Mouse (Mus musculus) intestine, embryonic 14.5 days (tissue): ENCODE measurements at regions not wholly inside any gene's neighbourhood (a gene's known extent, or its start where the extent isn't known, plus 50 kb on each side); places are given as distances from the start of the nearest gene placed in this dataset.
"Not testable (repeated sequence)": the region's sequence is repeated elsewhere in the genome, so short reads cannot be mapped to it uniquely, and the experiment has no call there.

Source experiments
- ATAC-seq: fragments of 200-750 bp; cut with Nextera tagmentation; replicated peaks from 2 replicates; pipeline ENCODE4 v1.8.0; 2017; ENCODE audit warnings: low read depth, moderate number of reproducible peaks, moderate TSS enrichment, moderate library complexity; ENCODE audit not compliant: low FRiP score, low TSS enrichment
- DNase-seq: peaks from one replicate; pipeline ENCODE4 v3.0.0-alpha.2; 2018; ENCODE audit warnings: low spot score
- H3K27ac ChIP-seq: fragments of 300-500 bp; sonication (generic); 2 replicates; pipeline ENCODE4 v1.5.1; 2014; ENCODE audit warnings: low read depth, mild to moderate bottlenecking, control low read depth
- H3K27me3 ChIP-seq: fragments of 300-500 bp; sonication (generic); replicated peaks from 2 replicates; pipeline ENCODE4 v1.6.1; 2014; ENCODE audit warnings: low read length, control low read depth; ENCODE audit not compliant: control insufficient read depth, insufficient read depth
- H3K36me3 ChIP-seq: fragments of 300-500 bp; sonication (generic); 2 replicates; pipeline ENCODE4 v1.6.1; 2014; ENCODE audit warnings: low read length, control low read depth; ENCODE audit not compliant: control insufficient read depth, insufficient read depth
- H3K4me1 ChIP-seq: fragments of 300-500 bp; sonication (generic); replicated peaks from 2 replicates; pipeline ENCODE4 v1.6.1; 2014; ENCODE audit warnings: low read length, control low read depth, mixed read lengths; ENCODE audit not compliant: control insufficient read depth, insufficient read depth
- H3K4me2 ChIP-seq: fragments of 300-500 bp; sonication (generic); 2 replicates; pipeline ENCODE4 v1.6.1; 2014; ENCODE audit warnings: low read length
- H3K4me3 ChIP-seq: fragments of 300-500 bp; sonication (generic); 2 replicates; pipeline ENCODE4 v1.5.1; 2014; ENCODE audit warnings: low read depth, low read length, control low read depth, mixed read lengths
- H3K9ac ChIP-seq: fragments of 300-500 bp; sonication (generic); 2 replicates; pipeline ENCODE4 v1.6.1; 2014; ENCODE audit warnings: mild to moderate bottlenecking, low read length
- H3K9me3 ChIP-seq: fragments of 300-500 bp; sonication (generic); 2 replicates; pipeline ENCODE4 v1.6.1; 2016; ENCODE audit warnings: low read length, control low read depth; ENCODE audit not compliant: control insufficient read depth
- WGBS: fragments of 180-500 bp; shearing (Covaris S2); extraction: QIAGEN DNeasy Blood & Tissue Kit; methylation state at CpG from one replicate; pipeline ENCODE4 v1.1.7; 2014; 5-methylcytosine and 5-hydroxymethylcytosine counted together

- not testable (repeated sequence) for H3K9ac ChIP-seq, H3K27me3 ChIP-seq, H3K4me1 ChIP-seq, H3K4me3 ChIP-seq, DNase-seq, H3K4me2 ChIP-seq, ATAC-seq, H3K9me3 ChIP-seq, H3K36me3 ChIP-seq, H3K27ac ChIP-seq
- 67% methylated on average over 7 of the region's 7 CpGs for WGBS
Measured at GRCm38 (mm10) chr8:78081395-78081794, 131.7 kb upstream of the Ttc29 start.

GRCm38 (mm10) chr8:78083012-78083411, 130.1 kb upstream of the Ttc29 start:
- WGBS = 77% methylated on average over 2 of the region's 2 CpGs
- Histone ChIP-seq H3K4me3 (no peak overlapping the region), H3K27me3 (no peaks in the 10 kb centered on the region), H3K9me3 (no peaks in the 10 kb centered on the region), H3K36me3 (no peaks in the 10 kb centered on the region), H3K4me1 (no peaks in the 10 kb centered on the region), H3K9ac (no peak overlapping the region), H3K27ac (no peak overlapping the region), H3K4me2 (no peak overlapping the region)
- no peak for DNase-seq
- no peak for ATAC-seq

GRCm38 (mm10) chr8:78086361-78086760, 126.7 kb upstream of the Ttc29 start:
- H3K9ac ChIP-seq = no peak overlapping the region
- DNase-seq (no peak), ATAC-seq (no peak)
- H3K27me3 ChIP-seq = no peaks in the 10 kb centered on the region
- no peaks in the 10 kb centered on the region for H3K9me3 ChIP-seq
- 94% methylated on average over 3 of the region's 3 CpGs for WGBS
- no peak overlapping the region for H3K27ac ChIP-seq
- no peak overlapping the region for H3K4me2 ChIP-seq
- H3K4me1 ChIP-seq = no peaks in the 10 kb centered on the region
- H3K4me3 ChIP-seq = no peak overlapping the region
- no peaks in the 10 kb centered on the region for H3K36me3 ChIP-seq

- ATAC-seq (no peak), DNase-seq (no peak)
- H3K4me3 ChIP-seq = no peak overlapping the region
- H3K4me2 ChIP-seq = no peak overlapping the region
- no peak overlapping the region for H3K27ac ChIP-seq
- no peaks in the 10 kb centered on the region for H3K4me1 ChIP-seq
- no peaks in the 10 kb centered on the region for H3K36me3 ChIP-seq
- no peak overlapping the region for H3K9ac ChIP-seq
- 74% methylated on average over 9 of the region's 9 CpGs for WGBS
- no peaks in the 10 kb centered on the region for H3K27me3 ChIP-seq
- no peaks in the 10 kb centered on the region for H3K9me3 ChIP-seq
Measured at GRCm38 (mm10) chr8:78090382-78091122, 122.5 kb upstream of the Ttc29 start.

GRCm38 (mm10) chr8:78096383-78096782, 116.7 kb upstream of the Ttc29 start:
- ATAC-seq = no peak
- Histone ChIP-seq H3K36me3 (no peaks in the 10 kb centered on the region), H3K4me1 (no peaks in the 10 kb centered on the region), H3K27me3 (no peaks in the 10 kb centered on the region), H3K9me3 (no peaks in the 10 kb centered on the region), H3K4me2 (no peak overlapping the region), H3K4me3 (no peak overlapping the region), H3K27ac (no peak overlapping the region), H3K9ac (no peak overlapping the region)
- 66% methylated on average over 5 of the region's 5 CpGs for WGBS
- DNase-seq = no peak

- 48% methylated on average over 6 of the region's 6 CpGs for WGBS
- ATAC-seq = no peak
- no peak for DNase-seq
- no peak overlapping the region for H3K27ac ChIP-seq
- H3K4me1 ChIP-seq = no peaks in the 10 kb centered on the region
- H3K4me3 ChIP-seq = no peak overlapping the region
- H3K9me3 ChIP-seq = no peaks in the 10 kb centered on the region
- no peaks in the 10 kb centered on the region for H3K36me3 ChIP-seq
- H3K27me3 ChIP-seq = no peaks in the 10 kb centered on the region
- H3K9ac ChIP-seq = no peak overlapping the region
- H3K4me2 ChIP-seq = no peak overlapping the region
Measured at GRCm38 (mm10) chr8:78098191-78098745, 114.8 kb upstream of the Ttc29 start.

- ATAC-seq (no peak), DNase-seq (no peak)
- H3K27ac ChIP-seq = no peak overlapping the region
- H3K4me1 ChIP-seq = no peaks in the 10 kb centered on the region
- H3K36me3 ChIP-seq = no peaks in the 10 kb centered on the region
- 78% methylated on average over 3 of the region's 3 CpGs for WGBS
- H3K27me3 ChIP-seq = no peaks in the 10 kb centered on the region
- no peak overlapping the region for H3K4me3 ChIP-seq
- H3K4me2 ChIP-seq = no peak overlapping the region
- H3K9me3 ChIP-seq = no peaks in the 10 kb centered on the region
- no peak overlapping the region for H3K9ac ChIP-seq
Measured at GRCm38 (mm10) chr8:78099091-78099490, 114.0 kb upstream of the Ttc29 start.

GRCm38 (mm10) chr8:78107339-78107738, 105.8 kb upstream of the Ttc29 start:
- Histone ChIP-seq H3K27me3 (no peaks in the 10 kb centered on the region), H3K36me3 (no peaks in the 10 kb centered on the region), H3K4me2 (no peak overlapping the region), H3K4me1 (no peaks in the 10 kb centered on the region), H3K9me3 (no peaks in the 10 kb centered on the region), H3K9ac (no peak overlapping the region), H3K4me3 (no peak overlapping the region), H3K27ac (no peak overlapping the region)
- ATAC-seq (peak; percentile 60), DNase-seq (peak; percentile 67)
- 15% methylated on average over 7 of the region's 7 CpGs for WGBS
